Mouse (Mus musculus) hindbrain, embryonic 12.5 days (tissue): Measurements from ENCODE around the gene Cdca3. TPM values are rescaled to one million over a fixed set of nuclear protein-coding genes. Genes with fewer than 3 reads are reported as not detected.
"Not testable (repeated sequence)": the region's sequence is repeated elsewhere in the genome, so short reads cannot be mapped to it uniquely, and the experiment has no call there.

ENCODE experiments used
- ATAC-seq: fragments of 200-750 bp; cut with Nextera tagmentation; 2 replicates; pipeline ENCODE4 v1.8.0; 2017; ENCODE audit warnings: moderate TSS enrichment; ENCODE audit not compliant: low FRiP score
- H3K27ac ChIP-seq: fragments of 300-500 bp; sonication (generic); 2 replicates; pipeline ENCODE4 v1.5.1; 2016; ENCODE audit warnings: mild to moderate bottlenecking
- H3K27me3 ChIP-seq: fragments of 300-500 bp; sonication (generic); 2 replicates; pipeline ENCODE4 v1.6.1; 2016; ENCODE audit warnings: mild to moderate bottlenecking
- H3K36me3 ChIP-seq: fragments of 300-500 bp; sonication (generic); 2 replicates; pipeline ENCODE4 v1.6.1; 2016; ENCODE audit warnings: mild to moderate bottlenecking
- H3K4me1 ChIP-seq: fragments of 300-500 bp; sonication (generic); 2 replicates; pipeline ENCODE4 v1.6.1; 2016
- H3K4me2 ChIP-seq: fragments of 300-500 bp; sonication (generic); replicated peaks from 2 replicates; pipeline ENCODE4 v1.6.1; 2016; ENCODE audit warnings: mild to moderate bottlenecking
- H3K4me3 ChIP-seq: fragments of 300-500 bp; sonication (generic); 2 replicates; pipeline ENCODE4 v1.5.1; 2016; ENCODE audit warnings: mild to moderate bottlenecking
- H3K9ac ChIP-seq: fragments of 300-500 bp; sonication (generic); 2 replicates; pipeline ENCODE4 v1.6.1; 2016; ENCODE audit warnings: mild to moderate bottlenecking, moderate library complexity
- H3K9me3 ChIP-seq: fragments of 300-500 bp; sonication (generic); replicated peaks from 2 replicates; pipeline ENCODE4 v1.6.1; 2016; ENCODE audit warnings: mild to moderate bottlenecking
- WGBS: fragments of 180-500 bp; shearing (Covaris S2); methylation state at CpG from one replicate; pipeline ENCODE4 v1.1.7; 2016; 5-methylcytosine and 5-hydroxymethylcytosine counted together
- polyA plus RNA-seq: library from polyadenylated mRNA; unstranded; fragments of >200 nt; fragmentation: Nextera tagmentation; extraction: Ambion mirVana; gene quantifications from 2 replicates; pipeline ENCODE4 v1.2.1, GENCODE M21; 2016

The Cdca3 gene
- polyA plus RNA-seq, 1 experiment from 2014 or later: 120 TPM

DNA sequence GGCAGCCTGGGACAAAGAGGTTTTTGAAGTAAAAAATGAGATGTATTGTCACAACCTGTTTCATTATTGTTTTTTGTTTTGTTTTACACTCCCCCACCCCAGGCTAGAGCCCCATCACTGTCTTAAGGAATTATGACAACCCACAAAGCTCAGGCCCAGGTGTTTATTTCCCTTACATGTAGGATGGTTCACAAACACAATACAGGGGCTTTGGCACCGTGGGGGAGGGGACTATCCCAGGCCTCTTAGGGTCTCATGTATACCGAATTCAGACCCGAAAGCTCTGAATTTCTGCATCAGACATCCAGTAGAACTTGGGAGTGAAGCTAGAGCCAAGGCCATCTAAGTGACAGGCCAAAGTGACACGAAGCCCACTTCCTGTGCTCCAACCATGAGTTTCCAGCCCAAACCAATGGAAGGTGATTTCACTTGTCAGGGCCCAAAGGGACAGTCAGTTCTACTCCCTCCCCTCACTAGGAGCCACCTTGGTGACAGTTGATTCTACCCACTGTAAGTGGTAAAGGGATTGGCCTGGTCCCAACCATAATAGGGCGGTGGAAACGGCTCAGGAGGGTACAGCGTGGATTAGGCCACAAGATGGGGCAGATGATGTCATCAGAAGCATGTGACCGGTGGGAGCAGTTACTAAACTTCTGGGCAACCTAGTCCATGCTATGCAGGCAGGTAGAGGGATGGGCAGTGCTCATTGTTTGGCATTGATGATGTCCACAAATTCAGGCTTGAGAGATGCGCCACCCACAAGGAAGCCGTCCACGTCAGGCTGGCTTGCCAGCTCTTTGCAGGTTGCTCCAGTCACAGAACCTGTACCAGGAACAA, 18.6 kb upstream of the Cdca3 start:
- not testable (repeated sequence) for H3K4me3 ChIP-seq, H3K9ac ChIP-seq, ATAC-seq, H3K27ac ChIP-seq, H3K27me3 ChIP-seq, H3K9me3 ChIP-seq, H3K4me2 ChIP-seq
- H3K4me1 ChIP-seq: peaks cover 52% of the 10 kb centered on the region
- WGBS: 89% methylated on average over 11 of the region's 11 CpGs
- H3K36me3 ChIP-seq: peaks cover 22% of the 10 kb centered on the region

GRCm38 (mm10) chr6:124811403-124811665, 18.0 kb upstream of the Cdca3 start:
- Histone ChIP-seq H3K4me3 (no peak overlapping the region), H3K9ac (no peak overlapping the region), H3K4me2 (no peak overlapping the region), H3K27ac (no peak overlapping the region), H3K9me3 (no peaks in the 10 kb centered on the region), H3K4me1 (peaks cover 48% of the 10 kb centered on the region), H3K27me3 (no peaks in the 10 kb centered on the region), H3K36me3 (peaks cover 28% of the 10 kb centered on the region)
- no peak for ATAC-seq
- 81% methylated on average over 4 of the region's 4 CpGs for WGBS

DNA sequence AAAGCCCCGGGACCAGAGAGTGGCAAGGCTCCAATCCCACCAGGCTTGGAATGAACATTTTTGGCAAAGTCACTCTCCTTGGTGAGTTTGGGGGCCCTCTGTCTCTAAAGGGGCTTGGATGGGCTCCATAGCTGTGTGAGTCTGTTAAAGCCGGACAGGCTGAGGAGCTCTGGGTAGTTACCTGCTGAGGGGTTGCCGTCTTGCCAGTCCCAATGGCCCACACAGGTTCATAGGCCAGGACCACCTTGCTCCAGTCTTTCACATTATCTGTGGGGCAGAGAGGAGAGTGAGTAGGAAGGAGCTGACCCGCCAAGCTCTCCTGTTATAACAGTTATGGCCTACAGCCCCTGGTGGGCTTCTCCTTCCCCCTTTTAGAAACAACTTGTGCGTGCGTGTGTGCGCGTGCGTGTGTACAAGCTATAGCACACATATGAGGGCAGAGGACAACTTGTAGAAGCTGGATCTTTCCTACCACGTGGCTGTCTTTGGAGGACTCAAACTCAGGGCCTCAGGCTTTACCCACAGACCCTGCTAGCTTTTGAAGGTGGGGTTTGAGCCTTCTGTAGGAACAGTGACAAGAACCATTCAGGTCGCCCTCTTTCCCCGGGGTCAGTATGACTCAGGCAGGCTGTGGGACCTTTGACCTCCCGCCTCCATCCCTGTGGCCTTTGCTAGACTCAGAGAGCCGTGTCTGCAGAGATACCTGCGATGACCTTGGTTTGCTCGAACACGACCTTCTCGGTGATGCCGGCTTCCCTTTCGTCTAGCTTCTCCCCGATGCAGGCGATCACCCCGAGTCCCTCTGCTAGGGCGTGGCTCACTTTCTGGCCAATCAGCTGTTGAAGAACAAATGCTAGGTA, 17.4 kb upstream of the Cdca3 start:
- Histone ChIP-seq H3K9ac (peak overlapping the region; percentile 79; the same call in 1 of the 2 replicates), H3K4me3 (peak overlapping the region; percentile 69), H3K9me3 (no peaks in the 10 kb centered on the region), H3K4me2 (peak overlapping the region; percentile 89), H3K27me3 (no peaks in the 10 kb centered on the region), H3K4me1 (peaks cover 46% of the 10 kb centered on the region), H3K27ac (peak overlapping the region; percentile 7; the same call in 1 of the 2 replicates), H3K36me3 (peaks cover 33% of the 10 kb centered on the region)
- ATAC-seq: no peak
- WGBS: 86% methylated on average over 24 of the region's 24 CpGs

GRCm38 (mm10) chr6:124812848-124813247, 16.5 kb upstream of the Cdca3 start:
- Histone ChIP-seq H3K9ac (peak overlapping the region; percentile 79), H3K36me3 (peaks cover 43% of the 10 kb centered on the region), H3K27ac (peak overlapping the region; percentile 84), H3K4me2 (peak overlapping the region; percentile 89), H3K9me3 (no peaks in the 10 kb centered on the region), H3K4me3 (peak overlapping the region; percentile 69), H3K4me1 (peaks cover 46% of the 10 kb centered on the region), H3K27me3 (no peaks in the 10 kb centered on the region)
- WGBS: 15% methylated on average over 9 of the region's 9 CpGs
- no peak for ATAC-seq

GRCm38 (mm10) chr6:124813496-124813895, 15.9 kb upstream of the Cdca3 start:
- ATAC-seq: peak; percentile 69
- under 1% methylated on average over 18 of the region's 18 CpGs for WGBS
- Histone ChIP-seq H3K27ac (peak overlapping the region; percentile 84), H3K9ac (peak overlapping the region; percentile 79), H3K4me2 (peak overlapping the region; percentile 89), H3K4me1 (peaks cover 41% of the 10 kb centered on the region), H3K36me3 (peaks cover 49% of the 10 kb centered on the region), H3K27me3 (no peaks in the 10 kb centered on the region), H3K4me3 (peak overlapping the region; percentile 69), H3K9me3 (no peaks in the 10 kb centered on the region)

- Histone ChIP-seq H3K4me3 (peak within 1 kb of the TSS; percentile 69), H3K4me1 (peaks cover 38% of the 10 kb centered on the region), H3K9ac (peak within 1 kb of the TSS; percentile 79), H3K27ac (peak within 1 kb of the TSS; percentile 84), H3K4me2 (peak within 1 kb of the TSS; percentile 89), H3K36me3 (peaks cover 54% of the 10 kb centered on the region), H3K9me3 (no peaks in the 10 kb centered on the region), H3K27me3 (no peaks in the 10 kb centered on the region)
- 0% methylated on average over 22 of the region's 22 CpGs for WGBS
- ATAC-seq: peak; percentile 84
Measured at GRCm38 (mm10) chr6:124813933-124814332, 15.4 kb upstream of the Cdca3 start, which contains the start of gene Tpi1. TSS of gene Tpi1 (minus strand) at chr6:124814296.

DNA sequence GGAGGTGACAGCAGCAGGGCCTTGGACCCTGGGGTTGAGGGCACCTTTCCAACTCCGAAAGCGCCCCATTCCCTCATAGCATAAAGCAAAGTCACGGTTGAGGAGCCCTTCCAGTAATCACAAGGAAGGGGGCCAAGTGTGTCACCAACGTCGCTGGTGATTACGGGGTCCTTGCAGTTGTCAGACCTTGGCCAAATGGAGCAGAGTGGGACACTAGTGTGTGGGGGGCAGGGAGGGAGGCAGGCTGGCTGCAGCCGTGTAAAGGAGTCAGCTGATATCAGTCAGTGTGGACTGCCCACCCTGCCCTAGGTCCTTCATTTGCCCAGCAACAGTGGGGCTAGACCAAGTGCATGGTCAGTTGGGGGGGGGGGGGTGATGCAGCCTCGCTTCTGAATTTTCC, 14.9 kb upstream of the Cdca3 start:
- Histone ChIP-seq H3K27me3 (no peaks in the 10 kb centered on the region), H3K4me3 (peak overlapping the region; percentile 69), H3K4me2 (peak overlapping the region; percentile 89), H3K4me1 (peaks cover 33% of the 10 kb centered on the region), H3K9me3 (no peaks in the 10 kb centered on the region), H3K9ac (peak overlapping the region; percentile 79), H3K27ac (peak overlapping the region; percentile 84), H3K36me3 (peaks cover 59% of the 10 kb centered on the region)
- ATAC-seq: peak; percentile 53
- 48% methylated on average over 8 of the region's 8 CpGs for WGBS

DNA sequence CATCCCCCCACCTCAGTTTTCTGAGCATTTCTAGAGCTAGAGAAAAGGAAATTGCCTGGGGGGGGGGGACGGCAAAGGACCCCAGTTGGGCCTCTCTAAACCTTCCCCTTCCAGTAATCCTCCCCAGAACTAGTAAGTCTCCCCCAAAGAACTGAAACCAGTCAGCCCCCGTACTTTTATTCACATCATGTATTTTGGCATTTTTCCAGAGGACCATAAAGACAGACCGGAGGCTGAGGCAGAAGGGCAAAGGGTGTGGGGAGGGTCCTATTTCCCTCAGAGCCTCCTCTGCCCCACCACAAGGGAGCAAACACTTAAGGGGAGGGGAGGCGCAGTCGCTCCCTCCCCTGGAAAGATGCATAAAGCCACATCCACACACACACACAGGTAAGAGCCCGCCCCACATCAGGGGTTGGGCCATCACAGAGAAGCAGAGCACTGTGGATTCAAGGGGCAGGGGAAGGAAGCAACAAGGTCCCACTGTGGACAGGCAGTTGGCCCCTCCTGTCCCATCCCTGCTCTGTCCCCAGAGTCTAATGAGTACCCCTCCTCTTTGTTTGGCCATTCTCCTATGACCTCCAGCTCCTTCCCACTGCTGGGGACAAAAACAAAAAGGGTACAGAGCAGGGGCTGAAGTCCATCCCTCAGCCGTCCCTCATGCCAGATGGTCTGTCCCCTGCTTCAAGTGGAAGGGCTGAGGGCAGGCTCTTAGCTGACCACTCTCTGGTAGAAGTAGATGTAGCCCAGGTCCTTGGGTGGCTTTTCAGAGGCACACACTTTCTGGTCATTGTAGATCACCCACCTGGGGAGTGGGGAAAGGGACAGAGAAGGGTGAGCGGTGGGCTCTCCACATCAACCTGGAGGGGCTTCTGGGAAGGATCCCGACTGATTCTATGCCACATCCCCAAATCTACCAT, 14.2 kb upstream of the Cdca3 start:
- H3K9me3 ChIP-seq: no peaks in the 10 kb centered on the region
- H3K4me3 ChIP-seq: no peak overlapping the region
- H3K27ac ChIP-seq: peak overlapping the region; percentile 30; the same call in 1 of the 2 replicates
- no peak overlapping the region for H3K9ac ChIP-seq
- H3K4me1 ChIP-seq: peaks cover 26% of the 10 kb centered on the region
- no peak for ATAC-seq
- peaks cover 65% of the 10 kb centered on the region for H3K36me3 ChIP-seq
- H3K27me3 ChIP-seq: no peaks in the 10 kb centered on the region
- peak overlapping the region; percentile 89; the same call in 1 of the 2 replicates for H3K4me2 ChIP-seq
- WGBS: 67% methylated on average over 9 of the region's 9 CpGs

- peaks cover 23% of the 10 kb centered on the region for H3K4me1 ChIP-seq
- H3K27me3 ChIP-seq: no peaks in the 10 kb centered on the region
- H3K36me3 ChIP-seq: peaks cover 72% of the 10 kb centered on the region
- ATAC-seq: no peak
- H3K27ac ChIP-seq: no peak overlapping the region
- H3K9ac ChIP-seq: no peak overlapping the region
- H3K4me2 ChIP-seq: no peak overlapping the region
- H3K4me3 ChIP-seq: no peak overlapping the region
- 92% methylated on average over 4 of the region's 4 CpGs for WGBS
- H3K9me3 ChIP-seq: no peaks in the 10 kb centered on the region
Measured at GRCm38 (mm10) chr6:124816611-124817010, 12.7 kb upstream of the Cdca3 start.

DNA sequence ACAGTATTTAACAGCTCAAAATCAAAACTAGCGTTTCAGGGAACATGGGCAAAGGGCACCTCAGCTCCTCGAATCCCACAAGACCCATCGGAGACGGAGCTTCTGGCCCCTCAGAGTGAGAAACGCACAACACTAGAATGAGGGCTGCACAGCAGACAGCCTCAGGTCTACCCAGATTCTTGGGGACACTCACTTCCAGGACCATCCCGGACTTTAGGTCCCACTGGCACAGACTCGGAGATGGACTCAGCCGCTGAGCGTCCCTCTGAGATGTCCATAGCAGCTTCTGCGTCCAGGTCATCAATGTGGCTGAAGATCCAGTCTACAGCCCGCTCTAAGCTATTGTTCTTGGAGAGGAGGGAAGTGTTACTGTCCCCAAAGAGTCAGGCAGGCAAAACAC, 12.2 kb upstream of the Cdca3 start:
- no peak overlapping the region for H3K4me3 ChIP-seq

DNA sequence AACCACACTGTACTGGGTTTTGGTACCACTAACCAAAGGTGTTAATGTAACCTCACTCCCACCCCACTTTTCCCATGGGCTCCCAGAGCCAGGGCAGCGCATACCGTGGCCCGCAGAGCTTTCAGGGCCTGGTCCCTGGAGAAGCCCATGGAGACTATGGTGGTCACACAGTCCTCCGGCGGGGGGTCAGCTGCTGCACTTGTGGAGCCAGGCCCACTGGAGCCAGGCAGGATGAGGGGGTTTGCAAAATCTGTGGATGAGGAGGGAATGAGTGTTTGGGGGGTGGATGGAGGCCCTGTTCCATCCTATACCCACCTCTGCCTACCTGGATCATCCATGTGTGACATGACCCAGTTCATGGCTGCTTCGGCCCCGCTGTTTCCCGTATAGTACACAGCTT, 11.8 kb upstream of the Cdca3 start:
- Histone ChIP-seq H3K27me3 (no peaks in the 10 kb centered on the region), H3K4me2 (no peak overlapping the region), H3K4me3 (no peak overlapping the region), H3K4me1 (peaks cover 17% of the 10 kb centered on the region), H3K9me3 (no peaks in the 10 kb centered on the region), H3K27ac (no peak overlapping the region), H3K9ac (no peak overlapping the region), H3K36me3 (peaks cover 76% of the 10 kb centered on the region)
- 93% methylated on average over 8 of the region's 8 CpGs for WGBS
- no peak for ATAC-seq

More for the DNA sequence above, 12.2 kb upstream of the Cdca3 start:
- H3K9me3 ChIP-seq: no peaks in the 10 kb centered on the region
- H3K4me2 ChIP-seq: no peak overlapping the region
- ATAC-seq: no peak
- peaks cover 72% of the 10 kb centered on the region for H3K36me3 ChIP-seq
- no peak overlapping the region for H3K9ac ChIP-seq
- peaks cover 21% of the 10 kb centered on the region for H3K4me1 ChIP-seq
- whole genome bisulfite sequencing: 96% methylated on average over 11 of the region's 11 CpGs
- no peaks in the 10 kb centered on the region for H3K27me3 ChIP-seq
- no peak overlapping the region for H3K27ac ChIP-seq
